Mouse (Mus musculus) midbrain, embryonic 12.5 days (tissue): ENCODE measurements around the gene Zbtb1. TPM values are rescaled to one million over a fixed set of nuclear protein-coding genes. Genes with fewer than 3 reads are reported as not detected.
A peak's percentile ranks its signal among the peaks of the same experiment; 100 is the strongest.

Source experiments
- ATAC-seq: fragments of 200-750 bp; cut with Nextera tagmentation; 2 replicates; pipeline ENCODE4 v1.8.0; 2017; ENCODE audit warnings: low read depth, moderate TSS enrichment, moderate library complexity; ENCODE audit not compliant: low FRiP score
- H3K27ac ChIP-seq: fragments of 300-500 bp; sonication (generic); replicated peaks from 2 replicates; pipeline ENCODE4 v1.5.1; 2016; ENCODE audit warnings: mild to moderate bottlenecking
- H3K27me3 ChIP-seq: fragments of 300-500 bp; sonication (generic); 2 replicates; pipeline ENCODE4 v1.6.1; 2016; ENCODE audit warnings: mild to moderate bottlenecking
- H3K36me3 ChIP-seq: fragments of 300-500 bp; sonication (generic); 2 replicates; pipeline ENCODE4 v1.6.1; 2016
- H3K4me1 ChIP-seq: fragments of 300-500 bp; sonication (generic); 2 replicates; pipeline ENCODE4 v1.6.1; 2016
- H3K4me2 ChIP-seq: fragments of 300-500 bp; sonication (generic); replicated peaks from 2 replicates; pipeline ENCODE4 v1.6.1; 2016; ENCODE audit warnings: mild to moderate bottlenecking, moderate library complexity
- H3K4me3 ChIP-seq: fragments of 300-500 bp; sonication (generic); 2 replicates; pipeline ENCODE4 v1.5.1; 2016; ENCODE audit warnings: mild to moderate bottlenecking
- H3K9ac ChIP-seq: fragments of 300-500 bp; sonication (generic); replicated peaks from 2 replicates; pipeline ENCODE4 v1.6.1; 2016; ENCODE audit warnings: mild to moderate bottlenecking, moderate library complexity
- H3K9me3 ChIP-seq: fragments of 300-500 bp; sonication (generic); 2 replicates; pipeline ENCODE4 v1.6.1; 2016; ENCODE audit warnings: mild to moderate bottlenecking
- WGBS: fragments of 180-500 bp; shearing (Covaris S2); methylation state at CpG from one replicate; pipeline ENCODE4 v1.1.7; 2016; 5-methylcytosine and 5-hydroxymethylcytosine counted together
- polyA plus RNA-seq: library from polyadenylated mRNA; unstranded; fragments of >200 nt; fragmentation: Nextera tagmentation; extraction: Ambion mirVana; gene quantifications from 2 replicates; pipeline ENCODE4 v1.2.1, GENCODE M21; 2016

The Zbtb1 gene
- polyA plus RNA-seq, 1 experiment from 2014 or later: 7.7 TPM

GRCm38 (mm10) chr12:76360868-76361267 lies 9.2 kb upstream of the Zbtb1 start:
- WGBS: 46% methylated on average over 1 of the region's 1 CpGs
- ATAC-seq: no peak
- no peak overlapping the region for H3K4me2 ChIP-seq
- no peaks in the 10 kb centered on the region for H3K9me3 ChIP-seq
- no peaks in the 10 kb centered on the region; the same call in 1 of the 2 replicates for H3K36me3 ChIP-seq
- H3K4me3 ChIP-seq: no peak overlapping the region
- H3K27ac ChIP-seq: no peak overlapping the region
- H3K9ac ChIP-seq: no peak overlapping the region
- 0 out of 2 replicates have a peak, but pooled peaks cover 2% of the 10 kb centered on the region for H3K4me1 ChIP-seq
- no peaks in the 10 kb centered on the region for H3K27me3 ChIP-seq

GRCm38 (mm10) chr12:76361405-76362302 lies 8.4 kb upstream of the Zbtb1 start:
- Histone ChIP-seq H3K27ac (no peak overlapping the region), H3K4me3 (no peak overlapping the region), H3K9ac (no peak overlapping the region), H3K9me3 (no peaks in the 10 kb centered on the region), H3K4me2 (no peak overlapping the region), H3K36me3 (no peaks in the 10 kb centered on the region; the same call in 1 of the 2 replicates), H3K4me1 (0 out of 2 replicates have a peak, but pooled peaks cover 6% of the 10 kb centered on the region), H3K27me3 (no peaks in the 10 kb centered on the region)
- no peak for ATAC-seq
- WGBS: 75% methylated on average over 9 of the region's 9 CpGs

GRCm38 (mm10) chr12:76362303-76362676 lies 7.8 kb upstream of the Zbtb1 start:
- no peaks in the 10 kb centered on the region for H3K27me3 ChIP-seq
- no peak overlapping the region for H3K9ac ChIP-seq
- no peak overlapping the region for H3K27ac ChIP-seq
- H3K4me2 ChIP-seq: no peak overlapping the region
- H3K4me1 ChIP-seq: peaks cover 12% of the 10 kb centered on the region
- H3K4me3 ChIP-seq: no peak overlapping the region
- ATAC-seq: no peak
- no peaks in the 10 kb centered on the region for H3K9me3 ChIP-seq
- H3K36me3 ChIP-seq: no peaks in the 10 kb centered on the region
- WGBS: 94% methylated on average over 9 of the region's 9 CpGs

- H3K4me1 ChIP-seq: peaks cover 26% of the 10 kb centered on the region
- no peak overlapping the region for H3K27ac ChIP-seq
- no peak overlapping the region for H3K4me2 ChIP-seq
- no peak overlapping the region for H3K9ac ChIP-seq
- no peaks in the 10 kb centered on the region for H3K27me3 ChIP-seq
- H3K4me3 ChIP-seq: no peak overlapping the region
- H3K36me3 ChIP-seq: no peaks in the 10 kb centered on the region
- 90% methylated on average over 3 of the region's 3 CpGs for WGBS
- no peak for ATAC-seq
- no peaks in the 10 kb centered on the region for H3K9me3 ChIP-seq
These were observed 3.8 kb upstream of the Zbtb1 start for GRCm38 (mm10) chr12:76366276-76366675.

- H3K9ac ChIP-seq: peak overlapping the region; percentile 97
- ATAC-seq: no peak
- peaks cover 34% of the 10 kb centered on the region for H3K4me1 ChIP-seq
- H3K4me3 ChIP-seq: peak overlapping the region; percentile 93
- no peaks in the 10 kb centered on the region for H3K9me3 ChIP-seq
- no peaks in the 10 kb centered on the region for H3K27me3 ChIP-seq
- WGBS: 28% methylated on average over 14 of the region's 14 CpGs
- H3K27ac ChIP-seq: no peak overlapping the region
- peak overlapping the region; percentile 84 for H3K4me2 ChIP-seq
- no peaks in the 10 kb centered on the region for H3K36me3 ChIP-seq
These were observed 2.7 kb upstream of the Zbtb1 start for GRCm38 (mm10) chr12:76367096-76367995.

GRCm38 (mm10) chr12:76368201-76368789 lies 1.8 kb upstream of the Zbtb1 start:
- Histone ChIP-seq H3K27ac (peak overlapping the region; percentile 98), H3K36me3 (no peaks in the 10 kb centered on the region)
- ATAC-seq: no peak

GRCm38 (mm10) chr12:76368790-76369205 lies 1.3 kb upstream of the Zbtb1 start:
- H3K4me2 ChIP-seq: peak overlapping the region; percentile 84
- H3K36me3 ChIP-seq: no peaks in the 10 kb centered on the region
- H3K9ac ChIP-seq: peak overlapping the region; percentile 97
- H3K27ac ChIP-seq: peak overlapping the region; percentile 98
- WGBS: under 1% methylated on average over 26 of the region's 26 CpGs
- ATAC-seq: peak; percentile 48
- H3K4me1 ChIP-seq: peaks cover 40% of the 10 kb centered on the region
- H3K4me3 ChIP-seq: peak overlapping the region; percentile 93
- H3K9me3 ChIP-seq: no peaks in the 10 kb centered on the region
- H3K27me3 ChIP-seq: no peaks in the 10 kb centered on the region

More at GRCm38 (mm10) chr12:76368201-76368789, 1.8 kb upstream of the Zbtb1 start:
- Histone ChIP-seq H3K27me3 (no peaks in the 10 kb centered on the region), H3K9me3 (no peaks in the 10 kb centered on the region), H3K4me3 (peak overlapping the region; percentile 93), H3K4me1 (peaks cover 40% of the 10 kb centered on the region), H3K9ac (peak overlapping the region; percentile 97), H3K4me2 (peak overlapping the region; percentile 84)
- WGBS: 7% methylated on average over 9 of the region's 9 CpGs

- H3K36me3 ChIP-seq: no peaks in the 10 kb centered on the region
- H3K4me2 ChIP-seq: peak within 1 kb of the TSS; percentile 84
- H3K27ac ChIP-seq: peak within 1 kb of the TSS; percentile 98
- H3K9me3 ChIP-seq: no peaks in the 10 kb centered on the region
- H3K9ac ChIP-seq: peak within 1 kb of the TSS; percentile 97
- peaks cover 40% of the 10 kb centered on the region for H3K4me1 ChIP-seq
- peak; percentile 83 for ATAC-seq
- under 1% methylated on average over 89 of the region's 96 CpGs for WGBS
- no peaks in the 10 kb centered on the region for H3K27me3 ChIP-seq
- H3K4me3 ChIP-seq: peak within 1 kb of the TSS; percentile 93
These were observed 674 bp upstream of the Zbtb1 start, which contains the start of gene Zbtb25 for GRCm38 (mm10) chr12:76369206-76369977. Zbtb25 (minus strand) TSS chr12:76369602.

- peaks cover 40% of the 10 kb centered on the region for H3K4me1 ChIP-seq
- WGBS: under 1% methylated on average over 46 of the region's 63 CpGs
These were observed 935 bp downstream of the Zbtb1 start for GRCm38 (mm10) chr12:76370831-76371571.

GRCm38 (mm10) chr12:76372046-76372445 lies 2.0 kb downstream of the Zbtb1 start:
- 45% methylated on average over 7 of the region's 7 CpGs for WGBS
- no peak overlapping the region for H3K27ac ChIP-seq
- H3K4me1 ChIP-seq: peaks cover 32% of the 10 kb centered on the region
- H3K4me2 ChIP-seq: peak overlapping the region; percentile 84
- H3K36me3 ChIP-seq: no peaks in the 10 kb centered on the region
- H3K9ac ChIP-seq: peak overlapping the region; percentile 97; the same call in 1 of the 2 replicates
- H3K27me3 ChIP-seq: no peaks in the 10 kb centered on the region
- ATAC-seq: no peak
- H3K9me3 ChIP-seq: no peaks in the 10 kb centered on the region
- H3K4me3 ChIP-seq: peak overlapping the region; percentile 93

More at GRCm38 (mm10) chr12:76370831-76371571, 935 bp downstream of the Zbtb1 start:
- no peaks in the 10 kb centered on the region for H3K36me3 ChIP-seq
- H3K9ac ChIP-seq: peak overlapping the region; percentile 97
- no peaks in the 10 kb centered on the region for H3K9me3 ChIP-seq
- no peaks in the 10 kb centered on the region for H3K27me3 ChIP-seq
- H3K4me3 ChIP-seq: peak overlapping the region; percentile 93
- peak overlapping the region; percentile 84 for H3K4me2 ChIP-seq
- H3K27ac ChIP-seq: peak overlapping the region; percentile 98
- ATAC-seq: peak; percentile 42
